Comparison of ENCODE assay signal across 16 mouse cellular contexts in the genomic region with DNA sequence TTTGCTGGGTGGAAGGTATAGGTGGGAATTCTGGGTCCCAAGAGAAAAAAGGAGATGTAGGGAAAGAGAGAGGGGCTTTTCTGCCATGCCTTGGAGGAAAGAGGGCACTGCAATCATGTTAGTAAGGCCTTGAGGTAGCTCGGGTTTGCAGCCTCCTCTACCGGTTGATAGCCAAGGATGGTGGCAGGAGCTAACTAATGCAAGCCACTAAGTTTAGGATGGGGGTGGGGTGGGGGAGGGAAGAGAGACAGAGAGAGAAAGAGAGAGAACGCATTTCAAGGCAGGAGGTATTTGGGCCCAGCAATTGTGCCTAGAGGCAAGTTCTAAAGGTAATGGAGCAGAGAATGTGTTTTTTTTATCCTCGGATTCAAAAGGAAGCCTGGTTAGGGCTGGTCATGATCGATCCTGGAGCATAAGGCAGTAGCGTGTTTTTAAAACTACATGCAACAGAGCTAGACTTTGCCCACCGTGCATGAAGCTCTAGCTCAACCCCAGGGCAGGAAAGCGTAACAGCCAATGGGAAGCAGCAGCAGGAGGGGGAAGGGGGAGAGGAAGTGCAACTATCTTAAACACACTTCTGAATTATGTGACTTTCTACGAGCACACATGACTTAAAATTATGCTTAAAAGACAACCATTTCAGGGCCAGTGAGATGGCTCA. TPM values are rescaled to one million over a fixed set of nuclear protein-coding genes. Genes with fewer than 3 reads are reported as not detected.
"Had no signal": no experiment of that assay in that cellular context is flagged by ENCODE, and none has a peak within 500 bp of the region (broad histone marks: within the 10 kb centered on the region; RNA-seq: fewer than 3 reads in every experiment).

No protein-coding gene starts in this region.

- H3K27ac ChIP-seq: left cerebral cortex, adult 2 months; limb, embryonic 12.5 days; lung, embryonic 15.5 days; macrophage; midbrain, embryonic 12.5 days; neural tube, embryonic 13.5 days; stomach, embryonic 15.5 days had no signal

- H3K27me3 ChIP-seq: limb, embryonic 12.5 days; lung, embryonic 15.5 days; midbrain, embryonic 12.5 days; neural tube, embryonic 13.5 days; stomach, embryonic 15.5 days had no signal

- H3K9ac ChIP-seq: limb, embryonic 12.5 days; lung, embryonic 15.5 days; midbrain, embryonic 12.5 days; neural tube, embryonic 13.5 days; stomach, embryonic 15.5 days had no signal

- H3K4me3 ChIP-seq: left cerebral cortex, adult 2 months; limb, embryonic 12.5 days; lung, embryonic 15.5 days; midbrain, embryonic 12.5 days; neural tube, embryonic 13.5 days; stomach, embryonic 15.5 days had no signal

- H3K36me3 ChIP-seq: lung, embryonic 15.5 days; stomach, embryonic 15.5 days had no signal

- DNase-seq: kidney, adult 8-10 months; liver; lung, postnatal 14 days; right cerebral cortex, postnatal 14 days had no signal

- ATAC-seq: intestine, embryonic 16.5 days; midbrain, embryonic 16.5 days had no signal

- H3K4me1 ChIP-seq: limb, embryonic 12.5 days; midbrain, embryonic 12.5 days; neural tube, embryonic 13.5 days; stomach, embryonic 15.5 days had no signal

- H3K9me3 ChIP-seq: limb, embryonic 12.5 days; lung, embryonic 15.5 days; midbrain, embryonic 12.5 days; neural tube, embryonic 13.5 days; stomach, embryonic 15.5 days had no signal

- H3K4me2 ChIP-seq: limb, embryonic 12.5 days; lung, embryonic 15.5 days; midbrain, embryonic 12.5 days; neural tube, embryonic 13.5 days; stomach, embryonic 15.5 days had no signal

RNA-seq across cellular contexts. Expression of gene Nek5, which starts 23.0 kb away (rescaled TPM):
- total RNA-seq: left cerebral cortex, adult 2 months; megakaryocyte-erythroid progenitor cell, adult 5-6 weeks had no signal
- polyA plus RNA-seq: macrophage; spleen, adult 2 months; thymus, postnatal 0 days had no signal
